Mouse (Mus musculus) forebrain, embryonic 16.5 days (tissue): ENCODE measurements around the gene Usp3. TPM values are rescaled to one million over a fixed set of nuclear protein-coding genes. Genes with fewer than 3 reads are reported as not detected.

Experiments
- ATAC-seq: fragments of 200-750 bp; cut with Nextera tagmentation; 2 replicates; pipeline ENCODE4 v1.8.0; 2017; ENCODE audit warnings: mild to moderate bottlenecking, moderate library complexity
- H3K27ac ChIP-seq: fragments of 300-500 bp; sonication (generic); 2 replicates; pipeline ENCODE4 v1.5.1; 2014; ENCODE audit warnings: low read length, control low read depth
- H3K27me3 ChIP-seq: fragments of 300-500 bp; sonication (generic); replicated peaks from 2 replicates; pipeline ENCODE4 v1.6.1; 2014; ENCODE audit warnings: low read length; ENCODE audit not compliant: control insufficient read depth, insufficient read depth
- H3K36me3 ChIP-seq: fragments of 300-500 bp; sonication (generic); 2 replicates; pipeline ENCODE4 v1.6.1; 2014; ENCODE audit not compliant: control insufficient read depth, insufficient read depth
- H3K4me1 ChIP-seq: fragments of 300-500 bp; sonication (generic); replicated peaks from 2 replicates; pipeline ENCODE4 v1.6.1; 2014; ENCODE audit warnings: low read length; ENCODE audit not compliant: control insufficient read depth, insufficient read depth
- H3K4me2 ChIP-seq: fragments of 300-500 bp; sonication (generic); 2 replicates; pipeline ENCODE4 v1.6.1; 2014; ENCODE audit warnings: mild to moderate bottlenecking, low read length, control low read depth
- H3K4me3 ChIP-seq: fragments of 300-500 bp; sonication (generic); replicated peaks from 2 replicates; pipeline ENCODE4 v1.5.1; 2014; ENCODE audit warnings: mild to moderate bottlenecking, low read length, control low read depth
- H3K9ac ChIP-seq: fragments of 300-500 bp; sonication (generic); replicated peaks from 2 replicates; pipeline ENCODE4 v1.6.1; 2014; ENCODE audit warnings: low read depth, low read length, control low read depth
- H3K9me3 ChIP-seq: fragments of 300-500 bp; sonication (generic); 2 replicates; pipeline ENCODE4 v1.6.1; 2016; ENCODE audit warnings: low read length; ENCODE audit not compliant: control insufficient read depth
- WGBS: fragments of 180-500 bp; shearing (Covaris S2); extraction: QIAGEN DNeasy Blood & Tissue Kit; methylation state at CpG from one replicate; pipeline ENCODE4 v1.1.7; 2014; 5-methylcytosine and 5-hydroxymethylcytosine counted together
- polyA plus RNA-seq: library from polyadenylated mRNA; unstranded; fragments of >200 nt; fragmentation: Nextera tagmentation; extraction: Ambion mirVana; gene quantifications from 2 replicates; pipeline ENCODE4 v1.2.1, GENCODE M21; 2015

Usp3 gene
- polyA plus RNA-seq, 1 experiment from 2014 or later, result 93.0 TPM

DNA sequence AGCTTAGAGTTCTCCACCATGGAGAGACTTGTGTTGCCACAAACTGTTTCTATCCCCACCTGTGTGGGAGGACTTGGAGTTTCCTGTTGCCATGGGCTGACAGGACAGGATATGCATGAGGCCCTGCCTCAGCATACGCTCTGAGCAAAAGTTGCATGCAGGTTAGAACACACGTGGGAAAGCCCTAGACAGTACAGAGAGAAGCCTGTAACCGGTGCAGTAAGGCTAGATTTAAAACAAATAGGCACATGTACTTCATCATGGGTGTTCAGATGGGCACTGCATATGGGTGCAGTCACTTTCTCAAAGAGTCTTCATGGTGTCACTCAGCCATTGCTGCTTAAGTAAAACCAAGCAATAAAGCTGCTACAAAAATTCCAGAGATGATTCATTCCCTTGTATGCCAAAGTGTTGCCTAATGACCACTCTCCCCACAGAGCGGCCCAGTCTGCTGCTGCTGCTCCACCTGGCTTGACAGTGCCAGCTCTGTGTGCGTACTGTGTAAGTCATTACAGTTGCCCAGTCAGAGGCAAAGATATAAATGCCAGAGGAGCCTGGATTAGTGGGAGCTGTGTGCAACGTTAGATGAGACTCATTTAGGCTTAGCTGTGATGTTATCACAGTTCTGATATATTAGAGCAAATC lies 76.5 kb downstream of the Usp3 start:
- Histone ChIP-seq H3K4me2 (no peak overlapping the region), H3K4me3 (no peak overlapping the region), H3K27me3 (no peaks in the 10 kb centered on the region), H3K4me1 (peaks cover 2% of the 10 kb centered on the region; the same call in 1 of the 2 replicates), H3K36me3 (peaks cover 30% of the 10 kb centered on the region), H3K9ac (no peak overlapping the region), H3K9me3 (no peaks in the 10 kb centered on the region), H3K27ac (no peak overlapping the region)
- no peak for ATAC-seq
- WGBS, result 91% methylated on average over 6 of the region's 6 CpGs

DNA sequence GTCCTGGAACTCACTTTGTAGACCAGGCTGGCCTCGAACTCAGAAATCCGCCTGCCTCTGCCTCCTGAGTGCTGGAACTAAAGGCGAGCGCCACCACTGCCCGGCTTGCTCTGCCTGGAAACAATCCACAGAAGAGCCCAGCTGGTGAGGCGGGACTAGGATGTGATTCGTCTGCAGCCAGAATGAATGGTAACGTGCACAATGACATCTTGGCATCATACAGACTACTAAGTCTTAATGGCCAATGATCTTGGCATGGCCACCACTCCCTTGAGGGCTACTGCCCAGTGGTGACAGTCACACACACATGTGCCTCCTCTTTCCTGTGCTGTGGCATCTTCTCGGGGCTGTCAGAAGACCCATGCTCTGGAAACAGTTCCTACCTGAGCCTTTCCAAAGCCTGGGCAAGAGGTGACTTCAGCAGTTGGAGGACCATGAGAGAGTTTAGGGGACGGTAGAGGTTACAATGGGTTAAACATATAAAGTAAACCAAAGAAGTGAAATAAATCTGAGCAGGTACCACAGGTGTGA lies 77.2 kb downstream of the Usp3 start:
- Histone ChIP-seq H3K27me3 (no peaks in the 10 kb centered on the region), H3K4me3 (no peak overlapping the region), H3K4me2 (no peak overlapping the region), H3K4me1 (peaks cover 6% of the 10 kb centered on the region), H3K9me3 (no peaks in the 10 kb centered on the region), H3K36me3 (peaks cover 30% of the 10 kb centered on the region), H3K9ac (no peak overlapping the region), H3K27ac (no peak overlapping the region)
- 87% methylated on average over 10 of the region's 10 CpGs for WGBS
- ATAC-seq, result no peak

DNA sequence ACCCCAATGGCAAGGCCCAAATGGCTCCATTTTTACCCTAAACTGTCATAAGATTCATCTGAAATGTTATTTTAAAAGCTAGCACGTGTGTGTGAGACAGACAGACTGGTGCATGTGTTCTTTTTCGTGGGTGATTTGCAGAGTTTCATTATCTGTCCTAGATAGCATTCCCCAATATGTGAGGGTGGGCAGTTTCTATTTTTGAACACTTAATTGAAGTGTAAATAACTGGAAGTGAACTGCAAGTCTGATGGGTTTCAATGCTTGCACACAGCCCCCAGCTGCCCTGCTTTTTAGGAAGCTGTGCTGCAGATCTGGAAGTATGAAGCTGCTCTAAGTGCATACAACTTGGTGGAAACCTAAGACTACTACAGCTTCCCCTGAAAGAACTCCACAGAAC lies 77.8 kb downstream of the Usp3 start:
- 78% methylated on average over 2 of the region's 2 CpGs for WGBS
- Histone ChIP-seq H3K4me2 (no peak overlapping the region), H3K27me3 (no peaks in the 10 kb centered on the region), H3K36me3 (peaks cover 26% of the 10 kb centered on the region), H3K27ac (no peak overlapping the region), H3K4me1 (peaks cover 12% of the 10 kb centered on the region), H3K9me3 (no peaks in the 10 kb centered on the region), H3K4me3 (no peak overlapping the region), H3K9ac (no peak overlapping the region)
- no peak for ATAC-seq

DNA sequence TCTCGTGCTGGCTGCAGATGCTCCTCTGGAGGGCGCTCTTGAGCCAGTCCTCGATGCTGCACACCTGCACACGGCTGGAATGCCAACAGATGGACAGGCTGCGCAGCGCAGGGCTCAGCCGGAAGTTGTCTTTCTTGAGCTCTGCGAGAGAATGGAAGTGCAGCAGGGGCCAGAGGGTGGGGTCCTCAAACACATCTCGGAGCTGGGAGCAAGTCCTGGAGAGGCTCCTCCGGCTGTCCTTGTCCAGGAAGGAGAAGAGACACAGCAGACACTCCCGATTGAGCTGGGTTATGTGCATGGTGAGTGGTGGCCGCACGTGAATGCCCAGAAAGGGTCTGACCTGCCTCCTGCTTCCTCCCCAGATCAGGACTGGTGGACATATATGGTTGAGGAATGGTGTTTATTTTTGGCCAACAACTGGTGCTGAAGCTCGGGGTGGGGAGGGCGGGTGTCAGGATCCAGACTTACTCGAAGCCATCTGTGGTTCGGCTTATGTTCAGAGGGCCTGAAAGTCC lies 78.6 kb downstream of the Usp3 start, which contains the start of gene Fbxl22:
Gene Fbxl22, minus strand, starts transcription at position 338 of the 515 bp plus-strand sequence.
- H3K4me3 ChIP-seq, result no peak within 1 kb of the TSS
- H3K9me3 ChIP-seq, result no peaks in the 10 kb centered on the region
- no peaks in the 10 kb centered on the region for H3K27me3 ChIP-seq
- WGBS, result 63% methylated on average over 17 of the region's 17 CpGs
- H3K4me1 ChIP-seq, result peaks cover 15% of the 10 kb centered on the region
- H3K9ac ChIP-seq, result no peak within 1 kb of the TSS
- H3K4me2 ChIP-seq, result no peak within 1 kb of the TSS
- ATAC-seq, result no peak
- H3K27ac ChIP-seq, result 0 out of 2 replicates have a peak within 1 kb of the TSS, but pooled peaks have one; percentile 19
- H3K36me3 ChIP-seq, result peaks cover 24% of the 10 kb centered on the region

DNA sequence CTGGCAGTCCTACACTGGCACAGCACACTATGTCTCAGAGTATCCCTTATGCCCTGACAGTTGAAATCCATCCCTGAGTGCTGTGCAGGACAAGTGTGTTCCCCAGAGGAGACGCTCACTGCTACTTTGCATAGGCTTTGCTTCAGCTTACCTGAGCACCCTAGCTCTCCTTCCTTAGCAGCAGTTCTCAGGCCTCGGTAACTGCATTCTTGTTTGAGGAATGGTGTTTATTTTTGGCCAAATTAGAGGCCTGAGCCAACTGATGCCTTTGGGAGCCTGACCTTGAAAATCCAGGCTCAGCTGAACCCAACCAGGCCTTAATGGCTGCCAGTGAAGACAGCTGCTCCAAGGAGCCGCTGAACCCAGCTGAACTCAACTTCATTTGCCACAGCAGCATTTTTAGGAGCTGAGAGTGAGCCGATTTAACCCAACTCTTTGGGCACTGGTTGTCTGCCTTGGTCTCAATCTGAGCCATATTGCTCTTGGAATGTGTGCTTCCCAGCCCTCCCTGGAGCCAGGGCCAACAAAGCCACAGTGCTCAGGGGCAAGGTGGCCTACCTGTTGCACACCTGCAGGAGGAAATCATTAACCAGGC lies 79.2 kb downstream of the Usp3 start:
- 82% methylated on average over 4 of the region's 4 CpGs for WGBS
- 0 out of 2 replicates have a peak overlapping the region, but pooled peaks have one; percentile 19 for H3K27ac ChIP-seq
- ATAC-seq, result no peak

DNA sequence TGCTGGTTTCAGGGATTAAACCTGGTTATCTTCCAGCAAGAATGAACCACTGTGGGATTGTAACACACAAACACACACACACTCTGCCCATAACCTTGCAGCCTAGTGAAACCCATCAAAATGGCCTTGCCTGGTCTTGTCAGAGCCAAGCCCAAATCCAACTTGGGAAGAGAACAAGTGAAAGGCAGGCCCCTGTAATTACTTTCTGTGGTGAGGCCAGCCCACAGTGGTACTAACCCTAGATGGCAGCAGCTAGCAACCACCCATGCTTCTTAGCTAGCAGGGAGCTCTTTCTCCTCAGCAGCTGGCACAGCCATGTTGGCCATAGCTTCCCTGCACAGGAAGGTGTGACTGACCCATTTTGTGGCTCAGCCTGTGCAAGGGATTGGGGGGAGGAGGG lies 79.8 kb downstream of the Usp3 start:
- H3K4me3 ChIP-seq, result no peak overlapping the region
- peaks cover 15% of the 10 kb centered on the region for H3K4me1 ChIP-seq
- H3K36me3 ChIP-seq, result peaks cover 31% of the 10 kb centered on the region
- 0 out of 2 replicates have a peak overlapping the region, but pooled peaks have one; percentile 19 for H3K27ac ChIP-seq
- ATAC-seq, result no peak
- H3K4me2 ChIP-seq, result no peak overlapping the region
- no peaks in the 10 kb centered on the region for H3K9me3 ChIP-seq
- H3K9ac ChIP-seq, result no peak overlapping the region
- H3K27me3 ChIP-seq, result no peaks in the 10 kb centered on the region

More for the DNA sequence above, 79.2 kb downstream of the Usp3 start:
- Histone ChIP-seq H3K36me3 (peaks cover 27% of the 10 kb centered on the region), H3K4me1 (peaks cover 15% of the 10 kb centered on the region), H3K9ac (no peak overlapping the region), H3K4me3 (no peak overlapping the region), H3K9me3 (no peaks in the 10 kb centered on the region), H3K4me2 (no peak overlapping the region), H3K27me3 (no peaks in the 10 kb centered on the region)

DNA sequence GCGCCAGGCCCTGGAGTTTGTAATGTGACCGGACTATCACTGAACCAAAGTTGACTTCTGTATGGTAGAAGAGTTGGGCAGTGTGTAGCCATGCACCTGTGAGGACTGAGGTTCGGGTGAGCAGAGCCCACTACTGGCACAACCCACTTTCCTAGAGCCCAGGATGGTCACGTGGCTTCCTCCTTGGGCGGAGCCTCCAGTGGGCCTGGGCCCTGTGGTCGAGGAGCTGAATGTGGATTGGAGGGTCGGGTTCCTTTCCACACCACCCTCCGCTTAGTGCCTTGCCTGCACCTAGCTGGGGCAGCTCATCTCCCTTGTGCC lies 80.6 kb downstream of the Usp3 start:
- 0% methylated on average over 8 of the region's 8 CpGs for WGBS
- Histone ChIP-seq H3K4me2 (peak overlapping the region; percentile 95), H3K36me3 (peaks cover 31% of the 10 kb centered on the region), H3K4me3 (peak overlapping the region; percentile 71), H3K4me1 (peaks cover 15% of the 10 kb centered on the region), H3K9ac (peak overlapping the region; percentile 87), H3K27me3 (no peaks in the 10 kb centered on the region), H3K9me3 (no peaks in the 10 kb centered on the region), H3K27ac (peak overlapping the region; percentile 98)
- ATAC-seq, result peak; percentile 76

DNA sequence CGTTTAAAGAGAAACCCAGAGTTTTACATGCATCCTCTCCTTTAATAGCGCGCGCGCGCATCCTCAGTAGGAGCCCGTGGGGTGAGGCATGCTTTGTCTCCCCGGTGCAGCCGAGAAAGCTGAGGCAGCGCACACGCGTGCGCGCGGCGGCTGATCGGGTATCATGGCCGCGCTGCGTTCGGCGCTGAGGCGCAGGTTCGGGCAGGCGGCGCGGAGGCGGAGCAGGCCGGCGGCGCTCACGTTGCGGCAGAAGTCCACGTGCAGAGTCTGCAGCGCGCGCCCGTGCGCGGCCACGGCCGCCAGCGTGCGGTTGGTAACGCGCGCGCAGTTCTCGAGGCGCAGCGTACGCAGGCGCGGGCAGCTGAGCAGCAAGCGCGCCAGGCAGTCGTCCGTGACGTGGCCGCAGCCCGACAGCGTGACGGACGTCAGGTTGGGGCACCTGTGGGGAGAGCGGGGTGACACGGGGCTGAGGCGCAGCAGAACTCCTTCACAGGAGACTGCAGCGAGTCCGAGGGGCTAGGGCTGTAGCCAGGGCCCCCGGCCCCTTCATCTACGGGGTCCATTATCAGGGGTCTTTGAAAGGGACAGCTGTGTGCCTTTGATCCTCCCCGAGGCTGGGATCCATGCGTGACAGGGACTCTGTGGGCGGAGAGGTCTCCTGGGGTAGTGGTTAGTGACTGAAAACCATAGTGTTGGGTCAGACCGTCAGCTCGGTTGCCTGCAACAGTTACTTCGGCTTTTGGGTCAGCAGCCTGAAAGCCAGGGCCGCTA lies 81.2 kb downstream of the Usp3 start:
- under 1% methylated on average over 78 of the region's 78 CpGs for WGBS
- ATAC-seq, result peak; percentile 93
- Histone ChIP-seq H3K4me2 (peak overlapping the region; percentile 95), H3K9me3 (no peaks in the 10 kb centered on the region), H3K27me3 (no peaks in the 10 kb centered on the region), H3K36me3 (peaks cover 25% of the 10 kb centered on the region), H3K9ac (peak overlapping the region; percentile 87), H3K4me3 (peak overlapping the region; percentile 71), H3K4me1 (peaks cover 15% of the 10 kb centered on the region), H3K27ac (peak overlapping the region; percentile 98)

DNA sequence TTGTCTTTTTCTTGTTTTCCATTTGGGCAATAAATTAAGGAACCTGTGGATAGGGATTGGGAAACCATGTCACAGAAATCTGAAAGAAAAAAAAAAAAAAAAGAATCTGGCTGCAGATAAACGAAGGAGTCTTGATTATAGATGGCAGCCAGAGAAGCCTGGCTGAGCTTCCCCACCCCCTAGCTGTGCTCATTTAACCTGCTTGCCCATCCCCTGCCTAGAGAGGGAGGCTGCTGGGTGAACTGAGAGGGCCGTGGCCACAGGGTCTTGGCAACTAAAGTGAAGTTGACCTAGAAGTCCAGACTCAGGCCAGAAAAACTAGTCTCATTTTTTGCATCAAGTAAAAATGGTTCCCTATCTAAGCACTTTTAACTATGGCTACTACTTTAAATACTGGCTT lies 82.0 kb downstream of the Usp3 start:
- no peak for ATAC-seq
- Histone ChIP-seq H3K4me3 (peak overlapping the region; percentile 71), H3K4me2 (peak overlapping the region; percentile 95), H3K9me3 (no peaks in the 10 kb centered on the region), H3K4me1 (peaks cover 21% of the 10 kb centered on the region), H3K9ac (peak overlapping the region; percentile 87), H3K27ac (peak overlapping the region; percentile 98), H3K36me3 (peaks cover 18% of the 10 kb centered on the region), H3K27me3 (no peaks in the 10 kb centered on the region)
- 0% methylated on average over 2 of the region's 2 CpGs for WGBS
